9 mouse cellular contexts compared by ENCODE assay signal in genomic region chr8:70501820-70502529, GRCm38 (mm10). TPM values are rescaled to one million over a fixed set of nuclear protein-coding genes. Genes with fewer than 3 reads are reported as not detected.
A peak's percentile ranks its signal among the peaks of the same experiment; 100 is the strongest.
DNase-seq lines count a peak whose midpoint lies in the region; ATAC-seq and TF ChIP-seq lines count a peak whose summit lies in the region.
"Had no signal": no experiment of that assay in that cellular context is flagged by ENCODE, and none has a peak within 500 bp of the region (broad histone marks: within the 10 kb centered on the region; RNA-seq: fewer than 3 reads in every experiment).

No protein-coding gene starts in this region.

- H3K9ac ChIP-seq in kidney, postnatal 0 days (ENCODE audit: low read depth, low read length): no peak overlapping the region
- H3K9ac ChIP-seq in heart, embryonic 15.5 days: peak overlapping the region; percentile 26; the same call in 1 of the 2 replicates
- H3K9ac ChIP-seq in liver, embryonic 14.5 days (replicated peaks): peak overlapping the region; percentile 36

- H3K9me3 ChIP-seq in kidney, postnatal 0 days (replicated peaks; ENCODE audit: low read length): no peaks in the 10 kb centered on the region
- H3K9me3 ChIP-seq in embryonic facial prominence, embryonic 10.5 days: no peaks in the 10 kb centered on the region
- H3K9me3 ChIP-seq in heart, embryonic 15.5 days (replicated peaks): no peaks in the 10 kb centered on the region
- H3K9me3 ChIP-seq in liver, embryonic 14.5 days (ENCODE audit: control insufficient read depth, low read length): no peaks in the 10 kb centered on the region

- no peak for ATAC-seq in kidney, postnatal 0 days (replicated peaks; ENCODE audit: low FRiP score, low read depth)
- no peak for ATAC-seq in heart, embryonic 15.5 days (replicated peaks; ENCODE audit: insufficient number of reproducible peaks, insufficient read depth, low FRiP score, low read depth)
- no peak for ATAC-seq in liver, embryonic 14.5 days (ENCODE audit: insufficient read depth)
- no peak for ATAC-seq in granulocyte monocyte progenitor cell, adult 5-6 weeks (replicated peaks; ENCODE audit: poor library complexity, severe bottlenecking)

- H3K36me3 ChIP-seq in kidney, postnatal 0 days (ENCODE audit: insufficient read depth, low read length): no peaks in the 10 kb centered on the region
- no peaks in the 10 kb centered on the region for H3K36me3 ChIP-seq in kidney, adult 2 months (ENCODE audit: control insufficient read depth, insufficient read depth, low read length)
- peaks cover 48% of the 10 kb centered on the region for H3K36me3 ChIP-seq in embryonic facial prominence, embryonic 10.5 days (replicated peaks)
- H3K36me3 ChIP-seq in heart, embryonic 15.5 days: no peaks in the 10 kb centered on the region
- peaks cover under 1% of the 10 kb centered on the region for H3K36me3 ChIP-seq in liver, embryonic 14.5 days (replicated peaks; ENCODE audit: control insufficient read depth, insufficient read depth, low read depth)

- no peak overlapping the region for H3K27ac ChIP-seq in kidney, postnatal 0 days
- no peak overlapping the region for H3K27ac ChIP-seq in kidney, adult 2 months (ENCODE audit: insufficient read depth, low read depth, low read length)
- peak overlapping the region; percentile 65; the same call in 1 of the 2 replicates for H3K27ac ChIP-seq in embryonic facial prominence, embryonic 10.5 days (replicated peaks)
- H3K27ac ChIP-seq in heart, embryonic 15.5 days: no peak overlapping the region
- H3K27ac ChIP-seq in liver, embryonic 14.5 days: no peak overlapping the region; the same call in 1 of the 2 replicates

- no peak for TF ChIP-seq POLR2A in kidney, adult 2 months (IDR thresholded peaks at IDR 0.05; ENCODE audit: low read depth, low read length)

- WGBS in kidney, postnatal 0 days: 10% methylated on average over 23 of the region's 23 CpGs
- 32% methylated on average over 23 of the region's 23 CpGs for WGBS in kidney, adult 2 months
- 13% methylated on average over 23 of the region's 23 CpGs for WGBS in embryonic facial prominence, embryonic 10.5 days
- 10% methylated on average over 23 of the region's 23 CpGs for WGBS in heart, embryonic 15.5 days
- 12% methylated on average over 23 of the region's 23 CpGs for WGBS in liver, embryonic 14.5 days (ENCODE audit: insufficient replicate concordance)

- no peak for TF ChIP-seq CTCF in kidney, postnatal 0 days (IDR thresholded peaks at IDR 0.05; ENCODE audit: low read depth)
- TF ChIP-seq CTCF in kidney, adult 2 months (conservative IDR thresholded peaks at IDR 0.05; ENCODE audit: insufficient read depth, insufficient read length, low read depth, low read length): no peak
- TF ChIP-seq CTCF in liver, embryonic 14.5 days (IDR thresholded peaks at IDR 0.05; ENCODE audit: low read depth): 0 out of 2 replicates have a peak, but pooled peaks have one; percentile 16

- peaks cover 42% of the 10 kb centered on the region for H3K27me3 ChIP-seq in kidney, postnatal 0 days (ENCODE audit: insufficient read depth, low read length)
- no peaks in the 10 kb centered on the region for H3K27me3 ChIP-seq in kidney, adult 2 months (replicated peaks; ENCODE audit: control insufficient read depth, insufficient read depth, low read length)
- peaks cover 76% of the 10 kb centered on the region for H3K27me3 ChIP-seq in embryonic facial prominence, embryonic 10.5 days (replicated peaks; ENCODE audit: low read depth, poor library complexity, severe bottlenecking)
- peaks cover 65% of the 10 kb centered on the region for H3K27me3 ChIP-seq in heart, embryonic 15.5 days
- H3K27me3 ChIP-seq in liver, embryonic 14.5 days (ENCODE audit: control insufficient read depth, insufficient read depth, low read length): peaks cover 19% of the 10 kb centered on the region

- H3K4me1 ChIP-seq in kidney, postnatal 0 days (replicated peaks; ENCODE audit: insufficient read depth, low read length): peaks cover 18% of the 10 kb centered on the region
- peaks cover 10% of the 10 kb centered on the region; the same call in 1 of the 2 replicates for H3K4me1 ChIP-seq in kidney, adult 2 months (ENCODE audit: control insufficient read depth, insufficient read depth, low read length)
- peaks cover 83% of the 10 kb centered on the region for H3K4me1 ChIP-seq in embryonic facial prominence, embryonic 10.5 days
- H3K4me1 ChIP-seq in heart, embryonic 15.5 days (replicated peaks): peaks cover 48% of the 10 kb centered on the region
- peaks cover 36 to 49% of the 10 kb centered on the region in 2 experiments for H3K4me1 ChIP-seq in liver, embryonic 14.5 days (replicated peaks; ENCODE audit: control insufficient read depth in 2 of 2, insufficient read depth in 2 of 2, low read length in 1 of 2)

- TF ChIP-seq EP300 in liver, embryonic 14.5 days (IDR thresholded peaks at IDR 0.05; ENCODE audit: low read depth): no peak

- no peak for DNase-seq in kidney, postnatal 0 days (ENCODE audit: low spot score)
- no peak for DNase-seq in kidney, adult 2 months
- DNase-seq in embryonic facial prominence, embryonic 10.5 days (ENCODE audit: low spot score): peak; percentile 56
- DNase-seq in liver, embryonic 14.5 days (ENCODE audit: low read depth in 3 of 3, low spot score in 3 of 3): no peak
- DNase-seq in frontal cortex, postnatal 14 days (ENCODE audit: low spot score in 2 of 2): no peak
- DNase-seq in adrenal gland, adult 18-20 months (ENCODE audit: low spot score in 2 of 2): no peak

- H3K4me3 ChIP-seq in kidney, postnatal 0 days (replicated peaks; ENCODE audit: low read depth, low read length): no peak overlapping the region
- no peak overlapping the region for H3K4me3 ChIP-seq in kidney, adult 2 months (ENCODE audit: insufficient read depth, low read depth, low read length)
- H3K4me3 ChIP-seq in embryonic facial prominence, embryonic 10.5 days: peak overlapping the region; percentile 37
- 0 out of 2 replicates have a peak overlapping the region, but pooled peaks have one; percentile 10 for H3K4me3 ChIP-seq in heart, embryonic 15.5 days
- peak overlapping the region; percentile 11 to 26; a peak in 3 of 4 replicates for H3K4me3 ChIP-seq in liver, embryonic 14.5 days (ENCODE audit: insufficient read depth in 1 of 2, low read depth in 2 of 2, low read length in 2 of 2)

- 0 out of 2 replicates have a peak overlapping the region, but pooled peaks have one; percentile 21 for H3K4me2 ChIP-seq in kidney, postnatal 0 days (ENCODE audit: low read length)
- peak overlapping the region; percentile 46 for H3K4me2 ChIP-seq in heart, embryonic 15.5 days
- peak overlapping the region; percentile 74 for H3K4me2 ChIP-seq in liver, embryonic 14.5 days (ENCODE audit: low read depth)

RNA-seq across cellular contexts. Expression of gene Rex1bd, which starts 4.6 kb away (rescaled TPM):
- polyA plus RNA-seq in kidney, postnatal 0 days (2015; fragmentation: Nextera tagmentation; extraction: Ambion mirVana): 140 TPM in 2 replicates
- polyA plus RNA-seq in kidney, adult 2 months (2012; rRNA removed): 161 and 177 TPM in 2 replicates
- 118 and 138 TPM in 2 replicates for polyA plus RNA-seq in embryonic facial prominence, embryonic 10.5 days (2016; fragmentation: Nextera tagmentation; extraction: Ambion mirVana)
- polyA plus RNA-seq in heart, embryonic 15.5 days (2015; fragmentation: Nextera tagmentation; extraction: Ambion mirVana): 116 and 117 TPM in 2 replicates
- polyA plus RNA-seq in liver, embryonic 14.5 days (2012; rRNA removed): 55.1 and 71.6 TPM in 2 replicates
- polyA plus RNA-seq in liver, embryonic 14.5 days (2014; fragmentation: Nextera tagmentation; extraction: Ambion mirVana): 72.0 and 74.2 TPM in 2 replicates
- 100 to 1,000 TPM; 155 to 174 TPM for total RNA-seq in adrenal gland, adult 18-20 months (2021)
- 21.7 and 30.2 TPM in 2 replicates for total RNA-seq in granulocyte monocyte progenitor cell, adult 5-6 weeks (2014; fragmentation: Nextera tagmentation)
- total RNA-seq in granulocyte monocyte progenitor cell, adult 5-6 weeks (2017): 33.4 and 64.9 TPM in 2 replicates

RNA-seq across cellular contexts. Expression of gene Uba52, which starts 8.6 kb away (rescaled TPM):
- 1,111 and 1,265 TPM in 2 replicates for polyA plus RNA-seq in kidney, postnatal 0 days (2015; fragmentation: Nextera tagmentation; extraction: Ambion mirVana)
- 620 and 835 TPM in 2 replicates for polyA plus RNA-seq in kidney, adult 2 months (2012; rRNA removed)
- polyA plus RNA-seq in embryonic facial prominence, embryonic 10.5 days (2016; fragmentation: Nextera tagmentation; extraction: Ambion mirVana): 908 and 951 TPM in 2 replicates
- polyA plus RNA-seq in heart, embryonic 15.5 days (2015; fragmentation: Nextera tagmentation; extraction: Ambion mirVana): 684 and 768 TPM in 2 replicates
- polyA plus RNA-seq in liver, embryonic 14.5 days (2012; rRNA removed): 553 and 870 TPM in 2 replicates
- 738 and 773 TPM in 2 replicates for polyA plus RNA-seq in liver, embryonic 14.5 days (2014; fragmentation: Nextera tagmentation; extraction: Ambion mirVana)
- 1,000 to 10,000 TPM; 1,449 to 1,570 TPM for total RNA-seq in adrenal gland, adult 18-20 months (2021)
- 2,675 and 2,799 TPM in 2 replicates for total RNA-seq in granulocyte monocyte progenitor cell, adult 5-6 weeks (2014; fragmentation: Nextera tagmentation)
- total RNA-seq in granulocyte monocyte progenitor cell, adult 5-6 weeks (2017): 3,231 and 3,572 TPM in 2 replicates

RNA-seq across cellular contexts. Expression of gene Crlf1, which starts 9.0 kb away (rescaled TPM):
- polyA plus RNA-seq in kidney, postnatal 0 days (2015; fragmentation: Nextera tagmentation; extraction: Ambion mirVana): 31.3 and 33.7 TPM in 2 replicates
- 2.6 TPM in 2 replicates for polyA plus RNA-seq in kidney, adult 2 months (2012; rRNA removed)
- polyA plus RNA-seq in embryonic facial prominence, embryonic 10.5 days (2016; fragmentation: Nextera tagmentation; extraction: Ambion mirVana): 103 and 116 TPM in 2 replicates
- 3.8 and 11.1 TPM in 2 replicates for polyA plus RNA-seq in heart, embryonic 15.5 days (2015; fragmentation: Nextera tagmentation; extraction: Ambion mirVana)
- polyA plus RNA-seq in liver, embryonic 14.5 days (2012; rRNA removed): 1.5 and 1.9 TPM in 2 replicates
- polyA plus RNA-seq in liver, embryonic 14.5 days (2014; fragmentation: Nextera tagmentation; extraction: Ambion mirVana): 3.7 and 4.0 TPM in 2 replicates
- total RNA-seq in adrenal gland, adult 18-20 months (2021): 1 to 10 TPM in 1 of 2 experiments, under 1 TPM in 1; 0.74 to 1.6 TPM
- not detected in 2 replicates for total RNA-seq in granulocyte monocyte progenitor cell, adult 5-6 weeks (2014; fragmentation: Nextera tagmentation)
- not detected in 2 replicates for total RNA-seq in granulocyte monocyte progenitor cell, adult 5-6 weeks (2017)

RNA-seq across cellular contexts. Expression of gene Tmem59l, which starts 14.8 kb away (rescaled TPM):
- polyA plus RNA-seq in kidney, postnatal 0 days (2015; fragmentation: Nextera tagmentation; extraction: Ambion mirVana): 3.0 and 3.5 TPM in 2 replicates
- polyA plus RNA-seq in kidney, adult 2 months (2012; rRNA removed): 0.20 and 0.44 TPM in 2 replicates
- polyA plus RNA-seq in embryonic facial prominence, embryonic 10.5 days (2016; fragmentation: Nextera tagmentation; extraction: Ambion mirVana): 28.3 and 29.4 TPM in 2 replicates
- 0.24 and 0.96 TPM in 2 replicates for polyA plus RNA-seq in heart, embryonic 15.5 days (2015; fragmentation: Nextera tagmentation; extraction: Ambion mirVana)
- polyA plus RNA-seq in liver, embryonic 14.5 days (2012; rRNA removed): 0.03 and 0.09 TPM in 2 replicates
- polyA plus RNA-seq in liver, embryonic 14.5 days (2014; fragmentation: Nextera tagmentation; extraction: Ambion mirVana): not detected in 2 replicates
- total RNA-seq in adrenal gland, adult 18-20 months (2021): 10 to 100 TPM; 20.4 to 26.4 TPM
- not detected in 2 replicates for total RNA-seq in granulocyte monocyte progenitor cell, adult 5-6 weeks (2014; fragmentation: Nextera tagmentation)
- not detected in 2 replicates for total RNA-seq in granulocyte monocyte progenitor cell, adult 5-6 weeks (2017)
- total RNA-seq: gastrocnemius, postnatal 4 days had no signal

RNA-seq across cellular contexts. Expression of gene Klhl26, which starts 25.2 kb away (rescaled TPM):
- 19.1 and 19.5 TPM in 2 replicates for polyA plus RNA-seq in kidney, postnatal 0 days (2015; fragmentation: Nextera tagmentation; extraction: Ambion mirVana)
- 20.2 and 29.7 TPM in 2 replicates for polyA plus RNA-seq in kidney, adult 2 months (2012; rRNA removed)
- 22.4 and 24.1 TPM in 2 replicates for polyA plus RNA-seq in embryonic facial prominence, embryonic 10.5 days (2016; fragmentation: Nextera tagmentation; extraction: Ambion mirVana)
- polyA plus RNA-seq in heart, embryonic 15.5 days (2015; fragmentation: Nextera tagmentation; extraction: Ambion mirVana): 8.7 and 12.7 TPM in 2 replicates
- polyA plus RNA-seq in liver, embryonic 14.5 days (2012; rRNA removed): 6.5 and 7.1 TPM in 2 replicates
- 5.0 and 6.0 TPM in 2 replicates for polyA plus RNA-seq in liver, embryonic 14.5 days (2014; fragmentation: Nextera tagmentation; extraction: Ambion mirVana)
- total RNA-seq in adrenal gland, adult 18-20 months (2021): 10 to 100 TPM; 26.0 to 27.0 TPM
- 2.1 and 4.4 TPM in 2 replicates for total RNA-seq in granulocyte monocyte progenitor cell, adult 5-6 weeks (2014; fragmentation: Nextera tagmentation)
- 4.0 and 4.1 TPM in 2 replicates for total RNA-seq in granulocyte monocyte progenitor cell, adult 5-6 weeks (2017)

Comparison
In these comparisons a context has a peak if more than half of its experiments do, and no peak if none do; other contexts are left out.
1. H3K4me2 ChIP-seq: peak in every context shown above with its lines; median percentile 74 in liver, embryonic 14.5 days; 46 in heart, embryonic 15.5 days; 21 in kidney, postnatal 0 days.
2. H3K4me3 ChIP-seq: peak in embryonic facial prominence, embryonic 10.5 days (single experiment), heart, embryonic 15.5 days (single experiment) and liver, embryonic 14.5 days (2 of 2); none in kidney, postnatal 0 days (single experiment) and kidney, adult 2 months (single experiment).